Mouse (Mus musculus) bone marrow, adult 2 months (tissue): ENCODE measurements around the gene Pibf1.

Source experiments
- CTCF ChIP-seq: fragments of 200-500 bp; IDR thresholded peaks from 2 replicates; pipeline ENCODE4 v1.5.1; 2011; ENCODE audit warnings: low read length, control low read depth; ENCODE audit not compliant: control insufficient read depth, insufficient read depth
- POLR2A ChIP-seq: fragments of 200-500 bp; IDR thresholded peaks from 2 replicates; pipeline ENCODE4 v1.6.1; 2011; ENCODE audit warnings: low read depth, mild to moderate bottlenecking, control low read depth, low read length, borderline replicate concordance; ENCODE audit not compliant: control insufficient read depth

DNA sequence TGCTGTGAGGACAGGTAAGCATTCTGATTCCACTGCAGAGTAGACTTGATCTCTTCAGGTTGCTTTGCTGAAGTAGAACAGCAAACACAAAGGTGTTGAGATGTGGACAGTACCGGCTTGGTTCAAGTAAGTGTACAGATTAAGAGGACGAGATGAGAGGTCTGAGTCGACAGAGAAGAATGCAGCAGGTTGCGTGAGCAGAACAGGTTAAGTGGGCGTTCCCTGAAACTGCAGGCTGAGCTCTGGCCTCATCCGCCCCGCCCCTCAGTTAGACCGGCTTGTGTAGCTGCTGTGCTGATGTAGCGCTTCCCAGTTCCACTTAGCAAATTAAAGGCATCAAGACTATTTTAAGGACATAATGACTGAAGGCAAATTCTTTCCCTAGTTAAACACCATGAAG, 77.3 kb downstream of the Pibf1 start:
- TF ChIP-seq CTCF: no peak
- TF ChIP-seq POLR2A: no peak
